Mouse (Mus musculus) monocyte, adult 59 days (primary cell): ENCODE data around the gene Mettl7a2. TPM values are rescaled to one million over a fixed set of nuclear protein-coding genes. Genes with fewer than 3 reads are reported as not detected.

Experiments used
- total RNA-seq, 2 experiments: library from RNA; stranded (reverse); gene quantifications; one replicate each; pipeline ENCODE4 v1.2.4; 2023

Mettl7a2 gene
- 1 to 10 TPM; 2.0 to 2.5 TPM for total RNA-seq

GRCm38 (mm10) chr15:100352711-100353250 is at the start of gene Mettl7a2, which contains the start of gene Methig1:
Gene Mettl7a2, plus strand, starts transcription at chr15:100353200.
Gene Methig1, plus strand, starts transcription at chr15:100353149.

GRCm38 (mm10) chr15:100304019-100304991 is 48.7 kb upstream of the Mettl7a2 start, which contains the start of gene Mettl7a1:
Gene Mettl7a1, plus strand, starts transcription at chr15:100304140.

GRCm38 (mm10) chr15:100334629-100335028 is 18.4 kb upstream of the Mettl7a2 start, which contains the start of gene Mettl7a3:
Gene Mettl7a3, plus strand, starts transcription at chr15:100334929.

GRCm38 (mm10) chr15:100364242-100364641 is 11.2 kb downstream of the Mettl7a2 start, which contains the start of gene Higd1c:
Gene Higd1c, plus strand, starts transcription at chr15:100364542.

Other genes with a start within 250 kb of the Mettl7a2 start
- gene Atf1, start 125.4 kb upstream of the Mettl7a2 start, total RNA-seq: 10 to 100 TPM; 58.9 to 73.3 TPM
- gene Tmprss12, start 72.4 kb upstream of the Mettl7a2 start, total RNA-seq: not detected
- gene Mettl7a1, start 49.1 kb upstream of the Mettl7a2 start, total RNA-seq: 10 to 100 TPM; 63.1 to 73.6 TPM
- gene Mettl7a3, start 18.3 kb upstream of the Mettl7a2 start, total RNA-seq: under 1 TPM in 1 of 2 experiments, not detected in 1; 0.63 TPM
- not detected for gene Methig1, start 51 bp upstream of the Mettl7a2 start, total RNA-seq
- gene Higd1c, start 11.3 kb downstream of the Mettl7a2 start, total RNA-seq: not detected
- gene Gm5475, start 68.9 kb downstream of the Mettl7a2 start, total RNA-seq: not detected
- gene Slc11a2, start 71.9 kb downstream of the Mettl7a2 start, total RNA-seq: 10 to 100 TPM; 30.3 to 30.6 TPM
- gene Letmd1, start 115.8 kb downstream of the Mettl7a2 start, total RNA-seq: 10 to 100 TPM; 27.2 to 29.2 TPM
- gene Csrnp2, start 142.3 kb downstream of the Mettl7a2 start, total RNA-seq: 1 to 10 TPM; 2.0 to 2.7 TPM
- 1 to 10 TPM; 7.2 to 8.8 TPM for gene Tfcp2, start 198.8 kb downstream of the Mettl7a2 start, total RNA-seq
- 10 to 100 TPM; 12.4 to 15.5 TPM for gene Pou6f1, start 246.8 kb downstream of the Mettl7a2 start, total RNA-seq